Mouse (Mus musculus) forebrain, embryonic 13.5 days (tissue): ENCODE data around the gene Zfpl1. TPM values are rescaled to one million over a fixed set of nuclear protein-coding genes. Genes with fewer than 3 reads are reported as not detected.
"Not testable (repeated sequence)": the region's sequence is repeated elsewhere in the genome, so short reads cannot be mapped to it uniquely, and the experiment has no call there.

Experiments
- ATAC-seq: fragments of 200-750 bp; cut with Nextera tagmentation; 2 replicates; pipeline ENCODE4 v1.8.0; 2017
- H3K27ac ChIP-seq: fragments of 300-500 bp; sonication (generic); 2 replicates; pipeline ENCODE4 v1.5.1; 2015; ENCODE audit warnings: inconsistent platforms, mild to moderate bottlenecking, moderate library complexity
- H3K27me3 ChIP-seq: fragments of 300-500 bp; sonication (generic); 2 replicates; pipeline ENCODE4 v1.6.1; 2015; ENCODE audit warnings: mild to moderate bottlenecking, inconsistent platforms
- H3K36me3 ChIP-seq: fragments of 300-500 bp; sonication (generic); 2 replicates; pipeline ENCODE4 v1.6.1; 2015; ENCODE audit warnings: mild to moderate bottlenecking, inconsistent platforms; ENCODE audit not compliant: poor library complexity, severe bottlenecking
- H3K4me1 ChIP-seq: fragments of 300-500 bp; sonication (generic); 2 replicates; pipeline ENCODE4 v1.6.1; 2015; ENCODE audit warnings: inconsistent platforms
- H3K4me2 ChIP-seq: fragments of 300-500 bp; sonication (generic); 2 replicates; pipeline ENCODE4 v1.6.1; 2015; ENCODE audit warnings: inconsistent platforms, mild to moderate bottlenecking, moderate library complexity
- H3K4me3 ChIP-seq: fragments of 300-500 bp; sonication (generic); 2 replicates; pipeline ENCODE4 v1.5.1; 2015; ENCODE audit warnings: mild to moderate bottlenecking, inconsistent platforms
- H3K9ac ChIP-seq: fragments of 300-500 bp; sonication (generic); 2 replicates; pipeline ENCODE4 v1.6.1; 2015; ENCODE audit warnings: mild to moderate bottlenecking, inconsistent platforms
- H3K9me3 ChIP-seq: fragments of 300-500 bp; sonication (generic); replicated peaks from 2 replicates; pipeline ENCODE4 v1.6.1; 2016; ENCODE audit warnings: inconsistent platforms
- WGBS: fragments of 180-500 bp; shearing (Covaris S2); methylation state at CpG from one replicate; pipeline ENCODE4 v1.1.7; 2015; 5-methylcytosine and 5-hydroxymethylcytosine counted together
- polyA plus RNA-seq: library from polyadenylated mRNA; unstranded; fragments of >200 nt; fragmentation: Nextera tagmentation; extraction: Ambion mirVana; gene quantifications from 2 replicates; pipeline ENCODE4 v1.2.1, GENCODE M21; 2015

Gene Zfpl1
- polyA plus RNA-seq, 1 experiment from 2014 or later: 71.7 TPM

DNA sequence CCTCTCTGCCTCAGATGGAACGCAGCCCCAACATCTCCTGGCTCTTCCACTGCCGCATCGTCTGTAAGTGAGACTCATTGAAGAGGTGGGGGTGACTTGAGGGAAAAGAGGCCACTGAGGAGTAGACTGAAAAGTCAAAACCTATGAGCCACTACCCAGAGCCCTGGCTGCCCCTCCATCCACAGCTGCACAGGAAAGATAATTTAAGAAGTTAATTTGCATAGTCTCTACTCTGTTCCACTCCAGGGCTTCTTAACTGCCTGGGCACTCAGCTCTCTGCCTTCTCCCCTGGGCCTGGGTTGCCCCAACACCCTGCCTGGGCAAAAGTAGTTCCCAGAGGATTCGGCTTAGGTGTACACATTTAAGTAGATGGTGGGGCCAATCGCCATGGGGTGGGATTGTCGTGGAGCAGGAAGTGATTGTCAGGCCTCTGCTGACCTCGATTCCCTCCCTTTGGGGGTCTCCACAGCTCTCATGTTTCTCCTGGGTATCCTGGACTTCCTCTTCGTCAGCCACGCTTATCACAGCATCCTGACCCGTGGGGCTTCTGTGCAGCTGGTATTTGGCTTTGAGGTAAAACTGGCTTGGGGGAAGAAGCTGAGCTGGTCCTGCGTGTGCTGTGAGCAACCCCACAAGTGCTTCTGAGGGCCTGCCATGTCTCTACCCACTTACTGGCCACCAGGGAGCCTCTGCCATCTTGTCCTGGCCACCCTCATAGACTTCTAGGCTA, 35.9 kb downstream of the Zfpl1 start:
- peaks cover 27% of the 10 kb centered on the region for H3K4me1 ChIP-seq
- no peak overlapping the region; the same call in 1 of the 2 replicates for H3K4me3 ChIP-seq
- 91% methylated on average over 11 of the region's 11 CpGs for WGBS

DNA sequence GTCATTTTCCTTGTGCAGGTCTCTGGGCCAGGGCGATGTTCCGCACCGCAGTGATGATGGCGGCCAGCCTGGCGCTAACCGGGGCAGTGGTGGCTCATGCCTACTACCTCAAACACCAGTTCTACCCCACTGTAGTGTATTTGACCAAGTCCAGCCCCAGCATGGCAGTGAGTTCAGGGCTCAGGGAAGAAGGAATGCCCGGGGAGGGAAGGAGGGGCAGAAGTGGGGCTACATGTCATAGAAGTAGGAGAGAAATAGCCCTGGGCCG, 36.9 kb downstream of the Zfpl1 start:
- Histone ChIP-seq H3K4me1 (peaks cover 27% of the 10 kb centered on the region), H3K27ac (no peak overlapping the region), H3K27me3 (no peaks in the 10 kb centered on the region), H3K4me2 (peak overlapping the region; percentile 99), H3K36me3 (peaks cover 48% of the 10 kb centered on the region), H3K9me3 (no peaks in the 10 kb centered on the region), H3K9ac (peak overlapping the region; percentile 95), H3K4me3 (peak overlapping the region; percentile 95)
- 91% methylated on average over 8 of the region's 8 CpGs for WGBS
- no peak for ATAC-seq

More for the DNA sequence above, 35.9 kb downstream of the Zfpl1 start:
- no peak for ATAC-seq
- H3K4me2 ChIP-seq: peak overlapping the region; percentile 99; the same call in 1 of the 2 replicates
- H3K9ac ChIP-seq: no peak overlapping the region
- peaks cover 59% of the 10 kb centered on the region for H3K36me3 ChIP-seq
- no peak overlapping the region for H3K27ac ChIP-seq
- no peaks in the 10 kb centered on the region for H3K27me3 ChIP-seq
- H3K9me3 ChIP-seq: no peaks in the 10 kb centered on the region

DNA sequence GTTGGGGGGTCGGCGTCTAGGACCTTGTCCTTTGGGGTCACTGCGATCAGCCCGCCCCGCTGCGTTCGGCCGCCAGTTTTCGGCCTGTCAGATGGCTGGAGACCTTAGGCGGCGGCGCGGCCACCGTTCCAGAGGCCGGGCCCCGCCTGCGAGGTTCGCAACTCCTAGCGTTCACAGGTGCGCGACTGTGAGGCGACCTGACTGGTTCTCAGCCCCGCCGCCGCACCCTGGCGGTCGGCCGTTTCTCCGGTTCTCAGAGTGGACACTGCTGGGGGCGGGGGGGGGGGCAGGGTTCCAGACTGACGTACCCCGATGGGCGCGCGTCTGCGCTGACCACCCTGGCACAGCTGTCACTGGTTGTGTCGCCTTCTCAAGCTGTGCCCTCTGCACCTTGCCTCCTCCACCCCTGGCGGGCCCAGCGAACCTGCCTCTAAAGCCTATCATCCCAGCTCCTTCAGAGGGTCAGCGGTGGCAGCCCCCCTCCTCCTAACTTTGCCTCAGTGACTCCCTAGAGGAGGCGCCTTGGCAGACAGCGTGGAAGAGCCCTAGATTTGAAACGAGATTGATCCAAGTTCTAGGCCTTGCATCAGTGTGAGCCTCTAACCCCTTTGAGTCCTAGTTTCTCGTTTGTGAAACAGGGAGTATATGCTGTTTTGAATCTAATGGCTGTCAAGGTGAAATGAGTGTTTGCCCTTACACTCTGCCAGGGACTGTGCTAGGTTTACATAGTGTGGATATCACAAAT, 37.4 kb downstream of the Zfpl1 start:
- peak overlapping the region; percentile 95 for H3K4me3 ChIP-seq
- no peaks in the 10 kb centered on the region for H3K9me3 ChIP-seq
- H3K4me1 ChIP-seq: peaks cover 27% of the 10 kb centered on the region
- peak overlapping the region; percentile 99 for H3K4me2 ChIP-seq
- peak overlapping the region; percentile 95 for H3K9ac ChIP-seq
- no peaks in the 10 kb centered on the region for H3K27me3 ChIP-seq
- peak; percentile 9 for ATAC-seq
- WGBS: 2% methylated on average over 39 of the region's 44 CpGs
- peak overlapping the region; percentile 98 for H3K27ac ChIP-seq
- peaks cover 43% of the 10 kb centered on the region for H3K36me3 ChIP-seq

DNA sequence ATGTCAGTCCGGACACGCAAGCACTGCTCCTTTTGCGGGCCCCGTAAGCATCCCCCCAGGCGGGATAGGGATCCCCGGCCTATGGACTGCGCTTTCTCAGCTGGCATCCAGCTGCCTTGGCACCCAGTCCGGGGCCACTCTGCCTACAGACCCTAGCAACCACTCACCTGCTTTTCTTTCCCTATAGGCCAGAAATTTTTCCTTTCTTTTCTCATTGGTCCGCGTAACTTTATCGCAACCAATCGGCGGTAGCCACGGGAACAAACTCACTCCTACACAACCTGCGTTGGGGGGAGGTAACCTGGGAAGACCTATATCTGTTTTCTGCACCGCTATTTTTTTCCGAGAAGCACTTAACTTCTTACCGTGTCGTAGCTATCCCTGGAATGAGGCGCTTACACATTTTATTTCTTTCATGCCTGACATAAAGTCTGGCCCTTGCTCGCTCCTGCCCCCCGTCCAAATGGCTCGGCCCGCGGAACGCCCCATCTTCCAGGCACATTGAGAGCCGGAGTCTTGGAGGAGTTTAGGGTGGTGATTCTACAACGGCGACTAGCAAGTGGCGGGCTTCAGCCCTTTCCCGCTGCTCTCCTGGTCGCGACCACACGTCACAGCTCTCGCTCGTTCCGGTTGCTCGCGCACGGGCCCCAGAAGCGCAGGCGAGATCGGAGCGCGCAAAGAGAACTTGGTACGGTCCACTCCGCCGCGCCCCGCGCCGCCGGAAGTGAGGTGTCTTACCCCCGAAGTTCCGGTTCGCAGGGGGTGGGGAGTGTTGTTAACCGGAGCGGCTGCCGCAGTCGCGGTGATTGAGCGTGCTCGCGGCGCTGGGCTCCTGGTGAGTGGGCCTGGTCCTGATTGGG, 38.2 kb downstream of the Zfpl1 start, which contains the start of gene Syvn1:
TSS of gene Syvn1 (plus strand) at position 283 of the 860 bp plus-strand sequence.
- H3K27ac ChIP-seq: peak within 1 kb of the TSS; percentile 98
- no peaks in the 10 kb centered on the region for H3K27me3 ChIP-seq
- H3K4me3 ChIP-seq: peak within 1 kb of the TSS; percentile 95
- peak within 1 kb of the TSS; percentile 99 for H3K4me2 ChIP-seq
- H3K9ac ChIP-seq: peak within 1 kb of the TSS; percentile 95
- peaks cover 27% of the 10 kb centered on the region for H3K4me1 ChIP-seq
- ATAC-seq: peak; percentile 93
- H3K9me3 ChIP-seq: no peaks in the 10 kb centered on the region
- peaks cover 35% of the 10 kb centered on the region for H3K36me3 ChIP-seq
- under 1% methylated on average over 65 of the region's 65 CpGs for WGBS

DNA sequence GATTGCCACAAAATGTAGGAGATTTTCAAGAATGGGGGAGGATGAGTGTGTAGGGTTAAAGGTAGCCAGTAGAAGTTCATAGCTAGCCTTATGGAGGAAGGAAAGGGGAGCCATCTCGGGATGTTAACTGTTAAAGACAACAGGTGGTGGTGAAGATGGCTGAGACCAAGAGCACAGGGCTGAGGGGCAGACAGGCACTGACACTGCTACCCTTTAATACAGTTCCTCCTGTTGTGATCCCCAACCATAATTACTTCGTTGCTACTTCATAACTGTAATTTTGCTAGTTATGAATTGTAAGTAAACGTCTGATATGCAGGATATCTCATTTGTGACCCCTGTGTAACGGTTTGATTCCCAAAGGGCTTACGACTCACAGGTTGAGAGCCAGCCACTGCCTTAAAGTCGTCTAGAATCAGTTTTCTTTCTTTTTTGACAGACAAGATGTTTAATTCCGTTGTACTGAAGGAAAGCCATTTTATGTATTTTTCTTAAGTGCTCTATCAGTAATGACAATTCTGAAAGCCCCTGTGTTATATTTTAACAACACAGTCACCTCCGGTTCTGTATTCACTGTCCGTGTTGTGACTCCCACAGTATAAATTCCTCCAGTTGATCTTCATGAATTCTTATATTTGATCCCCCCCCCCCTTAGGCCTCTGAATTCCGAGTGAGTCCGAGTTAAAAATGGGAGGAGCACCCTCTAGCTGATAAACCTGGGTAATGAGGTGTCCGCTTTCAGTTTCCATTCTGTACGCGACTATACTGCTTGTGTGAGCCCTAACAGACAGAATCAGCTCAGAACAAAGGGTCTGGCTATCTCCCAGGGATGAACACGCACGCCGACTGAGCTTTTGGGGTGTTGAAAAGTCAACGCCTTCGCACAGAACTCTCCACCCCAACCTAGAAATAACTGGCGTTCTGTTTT, 39.1 kb downstream of the Zfpl1 start:
- H3K4me2 ChIP-seq: peak overlapping the region; percentile 99
- H3K4me3 ChIP-seq: peak overlapping the region; percentile 95
- H3K9ac ChIP-seq: peak overlapping the region; percentile 95
- H3K27ac ChIP-seq: peak overlapping the region; percentile 98
- H3K4me1 ChIP-seq: peaks cover 27% of the 10 kb centered on the region
- peak; percentile 55 for ATAC-seq
- H3K36me3 ChIP-seq: peaks cover 26% of the 10 kb centered on the region
- 21% methylated on average over 20 of the region's 20 CpGs for WGBS
- H3K27me3 ChIP-seq: no peaks in the 10 kb centered on the region
- no peaks in the 10 kb centered on the region for H3K9me3 ChIP-seq

DNA sequence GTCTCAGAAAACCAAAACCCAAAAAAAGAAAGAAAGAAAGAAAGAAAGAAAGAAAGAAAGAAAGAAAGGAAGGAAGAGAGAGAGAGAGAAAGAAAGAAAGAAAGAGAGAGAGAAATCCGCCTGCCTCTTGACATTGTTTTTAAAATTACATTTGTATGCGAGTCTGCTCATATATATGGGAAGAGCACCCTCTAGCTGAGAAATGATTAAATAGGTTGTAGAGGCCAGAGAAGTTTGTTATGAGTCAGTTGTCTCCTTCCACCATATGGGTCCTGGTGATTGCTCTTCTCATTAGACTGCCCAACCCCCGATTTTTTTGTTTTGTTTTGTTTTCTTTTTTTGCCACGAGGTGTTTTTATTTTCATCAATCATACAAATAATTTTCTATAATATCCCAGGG, 40.7 kb downstream of the Zfpl1 start:
- not testable (repeated sequence) for H3K4me3 ChIP-seq, ATAC-seq
- WGBS: 65% methylated on average over 4 of the region's 4 CpGs

DNA sequence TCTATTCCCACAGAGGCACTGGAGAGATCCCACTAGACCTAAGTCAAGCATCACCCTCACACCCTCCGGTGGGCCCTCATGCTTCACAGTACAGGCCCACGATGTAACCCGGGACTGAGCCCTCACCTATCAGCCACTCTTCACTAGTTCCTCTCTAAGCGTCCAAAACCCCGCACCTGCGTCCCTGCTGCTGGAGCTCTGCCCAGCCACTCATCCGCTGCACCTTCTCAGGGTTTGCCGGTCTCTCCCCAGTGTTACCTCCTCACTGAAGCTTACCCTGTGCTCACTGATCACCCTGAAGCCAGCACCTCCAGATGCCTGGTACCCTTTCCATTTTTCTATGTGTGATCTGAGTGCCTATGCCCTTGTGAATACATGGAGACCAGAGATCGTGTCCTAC, 42.5 kb downstream of the Zfpl1 start:
- Histone ChIP-seq H3K36me3 (no peaks in the 10 kb centered on the region), H3K27ac (no peak overlapping the region)
- WGBS: 82% methylated on average over 9 of the region's 9 CpGs

More for the DNA sequence above, 40.7 kb downstream of the Zfpl1 start:
- H3K4me1 ChIP-seq: peaks cover 27% of the 10 kb centered on the region
- H3K27ac ChIP-seq, H3K9ac ChIP-seq, H3K4me2 ChIP-seq, H3K9me3 ChIP-seq, H3K27me3 ChIP-seq: not testable (repeated sequence)
- peaks cover 11% of the 10 kb centered on the region for H3K36me3 ChIP-seq

DNA sequence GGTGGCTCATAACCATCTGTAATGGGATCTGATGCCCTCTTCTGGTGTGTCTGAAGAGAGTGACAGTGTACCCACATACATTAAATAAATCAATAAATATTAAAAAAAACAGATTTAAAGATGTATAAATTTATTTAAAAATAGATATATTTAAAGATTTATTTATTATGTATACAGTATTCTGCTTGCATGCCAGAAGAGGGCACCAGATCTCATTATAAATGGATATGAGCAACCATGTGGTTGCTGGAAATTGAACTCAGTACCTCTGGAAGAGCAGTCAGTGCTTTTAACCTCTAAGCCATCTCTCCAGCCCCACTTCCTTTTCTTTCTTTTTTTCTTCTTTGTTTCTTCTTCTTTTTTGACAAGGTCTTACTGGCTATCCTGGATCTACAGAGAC, 44.8 kb downstream of the Zfpl1 start:
- H3K36me3 ChIP-seq: no peaks in the 10 kb centered on the region
- no peak overlapping the region for H3K4me2 ChIP-seq
- no peaks in the 10 kb centered on the region for H3K9me3 ChIP-seq
- H3K4me3 ChIP-seq: no peak overlapping the region
- H3K27ac ChIP-seq: no peak overlapping the region
- H3K4me1 ChIP-seq: peaks cover 2% of the 10 kb centered on the region
- H3K27me3 ChIP-seq: no peaks in the 10 kb centered on the region
- ATAC-seq: no peak
- H3K9ac ChIP-seq: no peak overlapping the region

More for the DNA sequence above, 42.5 kb downstream of the Zfpl1 start:
- no peaks in the 10 kb centered on the region for H3K27me3 ChIP-seq
- no peaks in the 10 kb centered on the region for H3K9me3 ChIP-seq
- ATAC-seq: no peak
- H3K4me1 ChIP-seq: peaks cover 12% of the 10 kb centered on the region
- no peak overlapping the region for H3K4me3 ChIP-seq
- no peak overlapping the region for H3K9ac ChIP-seq
- H3K4me2 ChIP-seq: no peak overlapping the region

DNA sequence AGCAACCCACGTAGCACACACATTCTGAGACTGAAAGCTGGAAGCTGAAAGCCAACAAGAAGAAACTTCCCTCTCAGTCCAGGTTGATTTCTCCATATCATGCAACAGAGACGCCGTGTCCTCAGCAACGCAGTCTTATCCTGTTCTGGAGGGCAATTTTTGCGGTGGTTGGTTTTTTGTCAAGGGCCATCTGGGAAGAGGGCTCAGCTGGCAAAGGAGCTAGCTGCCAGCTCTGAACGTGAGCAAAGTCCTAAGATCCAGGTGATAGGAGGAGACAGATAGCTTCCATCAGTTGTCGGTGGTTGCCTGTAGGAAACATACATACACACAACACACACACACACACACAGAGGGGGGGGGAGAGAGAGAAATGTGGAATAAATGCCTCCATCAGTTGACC, 46.4 kb downstream of the Zfpl1 start:
- Histone ChIP-seq H3K4me3 (no peak overlapping the region), H3K4me2 (no peak overlapping the region), H3K9ac (no peak overlapping the region), H3K9me3 (no peaks in the 10 kb centered on the region), H3K27ac (no peak overlapping the region), H3K36me3 (no peaks in the 10 kb centered on the region), H3K4me1 (no peaks in the 10 kb centered on the region), H3K27me3 (no peaks in the 10 kb centered on the region)
- no peak for ATAC-seq
- 84% methylated on average over 7 of the region's 7 CpGs for WGBS

DNA sequence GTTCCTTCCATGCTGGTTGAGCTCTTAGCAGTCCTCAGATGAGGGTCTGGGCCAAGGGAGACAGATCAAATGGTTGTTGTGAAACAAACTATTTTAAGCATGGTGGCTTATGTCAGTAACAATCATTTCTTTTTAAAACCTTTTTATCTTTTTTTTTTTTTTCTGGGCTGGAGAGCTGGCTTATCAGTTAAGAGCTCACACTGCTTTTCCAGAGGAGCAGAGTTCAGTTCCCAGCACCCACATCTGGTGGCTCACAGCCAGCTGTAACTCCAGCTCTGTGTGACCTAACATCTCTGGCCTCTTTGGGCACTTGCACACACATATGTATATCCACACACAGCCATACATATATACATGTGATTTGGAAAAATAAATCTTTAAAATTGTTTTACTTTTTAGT, 47.1 kb downstream of the Zfpl1 start:
- Histone ChIP-seq H3K9ac (no peak overlapping the region), H3K36me3 (no peaks in the 10 kb centered on the region), H3K9me3 (no peaks in the 10 kb centered on the region), H3K27me3 (no peaks in the 10 kb centered on the region), H3K4me2 (no peak overlapping the region), H3K27ac (no peak overlapping the region), H3K4me1 (no peaks in the 10 kb centered on the region), H3K4me3 (no peak overlapping the region)
- ATAC-seq: no peak

DNA sequence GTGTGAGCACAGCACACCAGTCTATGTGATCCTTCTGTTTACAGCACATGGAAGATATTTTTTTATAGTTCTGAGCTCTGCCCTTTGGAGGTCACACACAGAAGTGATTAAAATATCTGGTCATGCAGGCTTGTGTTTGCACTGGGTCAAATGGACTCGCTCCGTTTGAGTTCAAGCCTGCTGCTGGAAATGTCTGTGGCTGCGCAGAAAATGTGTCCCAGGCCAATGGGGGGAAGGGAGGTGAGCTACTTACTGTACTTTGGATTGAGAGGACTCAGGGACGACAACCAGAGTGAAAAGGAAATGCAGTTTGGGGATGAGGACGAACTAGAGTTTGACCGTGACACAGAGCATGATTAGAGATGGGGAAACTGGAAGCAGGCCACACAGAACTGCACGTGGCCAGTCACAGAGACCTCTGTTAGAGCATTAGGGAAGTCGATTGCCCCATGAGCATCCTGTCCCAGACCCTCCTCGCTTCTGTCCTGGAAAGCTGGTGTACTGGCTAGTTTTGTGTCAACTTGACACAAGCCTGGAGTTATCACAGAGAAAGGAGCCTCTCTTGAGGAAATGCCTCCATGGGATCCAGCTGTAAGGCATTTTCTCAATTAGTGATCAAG, 48.7 kb downstream of the Zfpl1 start:
- Histone ChIP-seq H3K9ac (no peak overlapping the region), H3K27ac (no peak overlapping the region), H3K9me3 (no peaks in the 10 kb centered on the region), H3K27me3 (no peaks in the 10 kb centered on the region), H3K36me3 (no peaks in the 10 kb centered on the region), H3K4me3 (no peak overlapping the region), H3K4me1 (no peaks in the 10 kb centered on the region), H3K4me2 (no peak overlapping the region)
- WGBS: 83% methylated on average over 9 of the region's 9 CpGs
- no peak for ATAC-seq
